Mouse (Mus musculus): ENCODE measurements at regions not wholly inside any gene's neighbourhood (a gene's known extent, or its start where the extent isn't known, plus 50 kb on each side); places are given as distances from the start of the nearest gene placed in this dataset.
A peak's percentile ranks its signal among the peaks of the same experiment; 100 is the strongest.

DNA sequence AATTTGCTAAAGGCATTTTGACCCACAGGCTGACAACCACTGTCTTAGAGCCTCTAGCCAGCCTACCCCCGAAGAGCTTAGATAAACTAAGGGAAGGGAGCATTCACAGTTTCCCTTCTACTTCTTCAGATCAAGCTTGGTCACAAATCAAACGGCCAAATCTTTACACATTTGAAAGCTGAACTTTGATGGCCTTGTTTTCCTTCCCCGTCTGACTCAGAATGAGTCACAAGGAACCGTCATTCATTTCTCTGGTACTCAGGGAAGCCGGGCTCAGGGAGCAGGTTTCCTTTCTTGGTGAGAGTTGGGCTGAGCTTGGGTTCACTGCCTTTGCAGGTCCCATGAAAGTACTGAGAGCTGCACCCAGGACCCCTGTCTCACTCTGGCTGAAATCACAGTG, 418.5 kb upstream of the Gm10131 start:
- H3K27me3 ChIP-seq, result no peaks in the 10 kb centered on the region
- 80% methylated on average over 5 of the region's 5 CpGs for WGBS

GRCm38 (mm10) chr8:34529452-34529851, 417.9 kb upstream of the Gm10131 start:
- Histone ChIP-seq H3K4me3 (no peak overlapping the region), H3K4me2 (no peak overlapping the region), H3K9ac (no peak overlapping the region), H3K36me3 (no peaks in the 10 kb centered on the region), H3K9me3 (no peaks in the 10 kb centered on the region), H3K4me1 (replicated peaks) (no peaks in the 10 kb centered on the region), H3K27me3 (no peaks in the 10 kb centered on the region), H3K27ac (replicated peaks) (no peak overlapping the region)
- 89% methylated on average over 1 of the region's 1 CpGs for WGBS
- no peak for ATAC-seq (ENCODE audit: low FRiP score, low read depth)

More for the DNA sequence above, 418.5 kb upstream of the Gm10131 start:
- Histone ChIP-seq H3K9me3 (no peaks in the 10 kb centered on the region), H3K4me2 (no peak overlapping the region), H3K36me3 (no peaks in the 10 kb centered on the region), H3K9ac (no peak overlapping the region), H3K4me3 (no peak overlapping the region), H3K4me1 (replicated peaks) (no peaks in the 10 kb centered on the region), H3K27ac (replicated peaks) (no peak overlapping the region)
- no peak for ATAC-seq (ENCODE audit: low FRiP score, low read depth)

- Histone ChIP-seq H3K36me3 (no peaks in the 10 kb centered on the region), H3K4me2 (no peak overlapping the region), H3K4me3 (no peak overlapping the region), H3K27me3 (no peaks in the 10 kb centered on the region), H3K9me3 (no peaks in the 10 kb centered on the region), H3K4me1 (replicated peaks) (no peaks in the 10 kb centered on the region), H3K27ac (replicated peaks) (no peak overlapping the region), H3K9ac (no peak overlapping the region)
- WGBS, result 83% methylated on average over 3 of the region's 3 CpGs
- no peak for ATAC-seq (ENCODE audit: low FRiP score, low read depth)
Measured at GRCm38 (mm10) chr8:34528213-34528612, 416.7 kb upstream of the Gm10131 start.

DNA sequence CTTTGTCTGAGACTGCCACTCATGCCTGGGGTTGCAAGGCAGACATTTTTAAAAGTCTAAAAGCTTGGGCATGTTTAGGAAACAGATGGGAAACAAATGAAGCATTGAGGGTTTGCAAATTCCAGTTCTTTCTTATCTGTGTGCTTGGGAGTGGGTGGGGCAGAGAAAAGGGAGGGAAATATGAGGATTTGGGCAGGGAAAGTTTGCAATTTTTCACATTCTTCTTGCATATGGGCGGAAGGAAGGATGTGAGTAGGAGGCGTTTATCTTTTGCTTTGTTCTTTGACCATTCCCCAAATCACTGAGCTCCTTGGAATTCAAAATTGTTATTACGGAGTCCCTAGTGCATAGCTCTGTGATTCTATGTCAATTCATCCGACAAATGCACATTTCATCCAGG, 413.7 kb upstream of the Gm10131 start:
- 0 out of 2 replicates have a peak overlapping the region, but pooled peaks have one; percentile 0 for H3K27ac ChIP-seq (replicated peaks)
- H3K27me3 ChIP-seq, result no peaks in the 10 kb centered on the region
- H3K4me1 ChIP-seq (replicated peaks), result no peaks in the 10 kb centered on the region; the same call in 1 of the 2 replicates
- no peak overlapping the region for H3K4me2 ChIP-seq
- 69% methylated on average over 4 of the region's 4 CpGs for WGBS
- no peak for ATAC-seq (ENCODE audit: low FRiP score, low read depth)
- H3K4me3 ChIP-seq, result no peak overlapping the region
- no peak overlapping the region for H3K9ac ChIP-seq
- no peaks in the 10 kb centered on the region for H3K9me3 ChIP-seq
- H3K36me3 ChIP-seq, result no peaks in the 10 kb centered on the region

- WGBS, result 87% methylated on average over 3 of the region's 3 CpGs
- H3K9ac ChIP-seq, result no peak overlapping the region
- no peak for ATAC-seq (ENCODE audit: low FRiP score, low read depth)
- H3K4me3 ChIP-seq, result no peak overlapping the region
- H3K36me3 ChIP-seq, result no peaks in the 10 kb centered on the region
- H3K27ac ChIP-seq (replicated peaks), result no peak overlapping the region
- no peak overlapping the region for H3K4me2 ChIP-seq
- no peaks in the 10 kb centered on the region for H3K27me3 ChIP-seq
- H3K9me3 ChIP-seq, result no peaks in the 10 kb centered on the region
- H3K4me1 ChIP-seq (replicated peaks), result no peaks in the 10 kb centered on the region; the same call in 1 of the 2 replicates
Measured at GRCm38 (mm10) chr8:34523849-34524248, 412.3 kb upstream of the Gm10131 start.

DNA sequence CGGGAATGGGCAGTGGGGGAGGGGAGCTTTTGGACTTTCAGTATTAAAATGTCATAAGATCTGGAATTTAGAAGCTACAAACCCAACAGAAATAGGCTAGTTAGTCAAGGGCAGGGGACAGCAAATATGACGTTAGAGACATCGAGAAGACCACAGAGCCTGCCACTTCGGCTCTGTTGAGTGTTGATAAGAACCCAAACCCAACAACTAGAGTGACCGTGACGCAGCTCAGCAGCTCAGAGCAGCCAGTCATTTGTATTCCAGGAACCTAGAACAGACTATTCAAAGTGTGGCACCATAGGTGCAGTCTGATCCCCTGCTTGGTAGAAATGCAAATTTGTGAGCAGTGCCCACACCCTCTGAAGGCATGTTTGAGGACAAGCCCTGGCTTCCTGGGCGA, 409.8 kb upstream of the Gm10131 start:
- Histone ChIP-seq H3K9ac (no peak overlapping the region), H3K4me1 (replicated peaks) (no peaks in the 10 kb centered on the region; the same call in 1 of the 2 replicates), H3K9me3 (no peaks in the 10 kb centered on the region), H3K36me3 (no peaks in the 10 kb centered on the region), H3K27me3 (no peaks in the 10 kb centered on the region), H3K27ac (replicated peaks) (no peak overlapping the region), H3K4me2 (no peak overlapping the region), H3K4me3 (no peak overlapping the region)
- no peak for ATAC-seq (ENCODE audit: low FRiP score, low read depth)
- 87% methylated on average over 7 of the region's 7 CpGs for WGBS

DNA sequence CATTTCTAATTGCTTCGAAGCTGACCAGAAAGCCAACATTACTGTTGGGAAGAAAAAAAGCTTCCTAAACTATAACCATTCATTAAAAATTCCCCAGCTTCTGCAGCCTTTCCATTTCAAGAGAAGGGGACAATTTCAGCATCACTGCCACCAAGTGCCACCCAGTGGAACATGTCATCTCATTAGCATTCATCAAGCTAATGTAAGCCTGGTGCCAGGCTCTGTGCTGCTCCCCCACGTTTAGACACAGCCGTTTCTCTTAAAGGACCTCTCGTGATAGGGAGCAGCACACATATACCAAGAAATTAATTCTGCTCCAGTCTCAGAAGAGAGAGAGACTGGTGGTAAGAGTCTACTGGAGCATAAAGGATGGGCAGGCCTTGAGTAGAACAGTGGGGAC, 409.1 kb upstream of the Gm10131 start:
- Histone ChIP-seq H3K27ac (replicated peaks) (no peak overlapping the region), H3K4me1 (replicated peaks) (no peaks in the 10 kb centered on the region; the same call in 1 of the 2 replicates), H3K27me3 (no peaks in the 10 kb centered on the region), H3K9me3 (no peaks in the 10 kb centered on the region), H3K4me3 (no peak overlapping the region), H3K9ac (no peak overlapping the region), H3K36me3 (no peaks in the 10 kb centered on the region), H3K4me2 (no peak overlapping the region)
- no peak for ATAC-seq (ENCODE audit: low FRiP score, low read depth)
- 39% methylated on average over 4 of the region's 4 CpGs for WGBS

DNA sequence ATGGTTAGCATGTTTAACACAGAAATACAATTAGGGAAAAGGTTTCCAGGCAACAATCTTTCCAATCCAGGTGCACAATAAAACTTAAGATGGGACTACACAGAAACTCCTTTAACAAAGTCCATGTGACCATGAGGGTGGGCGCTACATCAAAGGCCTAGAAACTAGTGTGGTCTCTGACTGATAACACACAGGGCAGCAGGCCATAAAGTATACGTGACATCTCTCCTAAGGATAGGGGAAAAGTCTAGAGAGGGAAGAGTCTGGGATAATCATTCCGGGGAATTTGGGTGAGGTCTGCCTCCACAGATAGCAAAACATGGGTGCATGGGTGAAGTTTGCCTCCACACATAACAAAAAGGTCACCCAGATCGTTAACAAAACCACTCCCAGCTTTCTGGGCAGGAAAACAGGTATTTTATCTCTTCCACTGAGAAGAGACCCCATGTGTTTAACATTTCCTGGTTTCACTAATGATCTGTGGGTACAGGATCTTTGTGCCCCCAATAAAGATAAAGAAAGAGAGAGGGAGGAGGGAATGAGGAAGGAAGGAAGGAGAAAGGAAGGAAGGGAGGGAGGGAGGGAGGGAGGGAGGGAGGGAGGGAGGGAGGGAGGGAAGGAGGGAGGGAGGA, 402.0 kb upstream of the Gm10131 start:
- no peak overlapping the region for H3K4me2 ChIP-seq
- no peak overlapping the region for H3K9ac ChIP-seq
- no peak for ATAC-seq (ENCODE audit: low FRiP score, low read depth)
- WGBS, result 85% methylated on average over 4 of the region's 4 CpGs
- H3K9me3 ChIP-seq, result no peaks in the 10 kb centered on the region
- H3K4me3 ChIP-seq, result no peak overlapping the region
- H3K36me3 ChIP-seq, result no peaks in the 10 kb centered on the region
- H3K4me1 ChIP-seq (replicated peaks), result no peaks in the 10 kb centered on the region
- no peak overlapping the region for H3K27ac ChIP-seq (replicated peaks)
- H3K27me3 ChIP-seq, result no peaks in the 10 kb centered on the region

GRCm38 (mm10) chr8:34505829-34506555, 394.5 kb upstream of the Gm10131 start:
- Histone ChIP-seq H3K4me1 (replicated peaks) (no peaks in the 10 kb centered on the region), H3K27me3 (no peaks in the 10 kb centered on the region), H3K4me3 (no peak overlapping the region), H3K27ac (replicated peaks) (no peak overlapping the region), H3K9ac (no peak overlapping the region), H3K36me3 (no peaks in the 10 kb centered on the region), H3K9me3 (no peaks in the 10 kb centered on the region), H3K4me2 (no peak overlapping the region)
- WGBS, result 56% methylated on average over 15 of the region's 15 CpGs
- ATAC-seq (ENCODE audit: low FRiP score, low read depth), result no peak

GRCm38 (mm10) chr8:34505102-34505501, 393.6 kb upstream of the Gm10131 start:
- ATAC-seq (ENCODE audit: low FRiP score, low read depth), result no peak
- Histone ChIP-seq H3K27me3 (no peaks in the 10 kb centered on the region), H3K4me3 (no peak overlapping the region), H3K9ac (no peak overlapping the region), H3K36me3 (no peaks in the 10 kb centered on the region), H3K4me1 (replicated peaks) (no peaks in the 10 kb centered on the region), H3K4me2 (no peak overlapping the region), H3K9me3 (no peaks in the 10 kb centered on the region), H3K27ac (replicated peaks) (no peak overlapping the region)
- WGBS, result 86% methylated on average over 7 of the region's 7 CpGs

DNA sequence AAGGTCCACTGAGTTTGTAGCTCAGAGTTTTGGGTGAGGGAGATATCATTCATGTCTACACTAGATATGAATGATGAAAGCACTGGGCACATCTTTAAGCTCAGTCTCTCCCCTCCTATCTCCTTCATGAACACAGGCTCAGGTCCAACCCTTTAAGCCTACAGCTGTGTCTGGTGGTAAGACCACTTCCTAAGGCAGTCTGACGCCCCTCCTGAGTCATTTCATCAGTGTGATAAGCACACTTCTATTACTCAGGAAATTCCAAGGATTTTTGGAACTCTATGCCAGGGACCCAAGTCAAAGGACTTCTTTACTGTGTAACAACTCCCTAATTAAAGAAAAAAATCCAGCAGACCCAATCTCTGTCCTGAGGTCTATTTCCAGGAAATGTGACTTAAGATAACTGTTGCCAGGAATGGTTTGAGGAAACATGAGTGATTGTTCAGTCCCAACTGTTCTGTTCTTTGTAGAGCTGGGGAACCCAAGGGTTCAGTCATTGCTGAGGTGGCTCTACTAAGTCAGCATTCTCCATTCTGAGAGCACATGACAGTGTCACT, 391.1 kb upstream of the Gm10131 start:
- H3K27ac ChIP-seq (replicated peaks), result no peak overlapping the region
- no peak for ATAC-seq (ENCODE audit: low FRiP score, low read depth)
- H3K27me3 ChIP-seq, result no peaks in the 10 kb centered on the region
- H3K4me1 ChIP-seq (replicated peaks), result no peaks in the 10 kb centered on the region
- WGBS, result 79% methylated on average over 1 of the region's 1 CpGs
- no peak overlapping the region for H3K4me2 ChIP-seq
- no peaks in the 10 kb centered on the region for H3K9me3 ChIP-seq
- H3K36me3 ChIP-seq, result no peaks in the 10 kb centered on the region
- H3K9ac ChIP-seq, result no peak overlapping the region
- H3K4me3 ChIP-seq, result no peak overlapping the region

- Histone ChIP-seq H3K27ac (replicated peaks) (no peak overlapping the region), H3K4me2 (no peak overlapping the region), H3K9me3 (no peaks in the 10 kb centered on the region), H3K9ac (no peak overlapping the region), H3K36me3 (no peaks in the 10 kb centered on the region), H3K4me3 (no peak overlapping the region), H3K4me1 (replicated peaks) (no peaks in the 10 kb centered on the region), H3K27me3 (no peaks in the 10 kb centered on the region)
- 75% methylated on average over 3 of the region's 3 CpGs for WGBS
- no peak for ATAC-seq (ENCODE audit: low FRiP score, low read depth)
Measured at GRCm38 (mm10) chr8:34499196-34499595, 387.7 kb upstream of the Gm10131 start.
